18 mouse cellular contexts compared by ENCODE assay signal in genomic region chr12:100983565-100983964, GRCm38 (mm10). TPM values are rescaled to one million over a fixed set of nuclear protein-coding genes. Genes with fewer than 3 reads are reported as not detected.
DNase-seq lines count a peak whose midpoint lies in the region; ATAC-seq and TF ChIP-seq lines count a peak whose summit lies in the region.
"Had no signal": no experiment of that assay in that cellular context is flagged by ENCODE, and none has a peak within 500 bp of the region (broad histone marks: within the 10 kb centered on the region; RNA-seq: fewer than 3 reads in every experiment).

No protein-coding gene starts in this region.

- H3K27ac ChIP-seq in hindbrain, embryonic 13.5 days, result 0 out of 2 replicates have a peak overlapping the region, but pooled peaks have one; percentile 3
- H3K27ac ChIP-seq in hindbrain, embryonic 12.5 days, result no peak overlapping the region
- H3K27ac ChIP-seq in bone marrow, adult 2 months (ENCODE audit: control insufficient read depth, insufficient read depth, low read depth, low read length, poor library complexity), result peak overlapping the region; percentile 48; the same call in 1 of the 2 replicates
- H3K27ac ChIP-seq: liver, embryonic 13.5 days; stomach, embryonic 15.5 days had no signal

- H3K4me1 ChIP-seq in hindbrain, embryonic 13.5 days (replicated peaks), result peaks cover 62% of the 10 kb centered on the region
- peaks cover 43% of the 10 kb centered on the region for H3K4me1 ChIP-seq in hindbrain, embryonic 12.5 days
- peaks cover 12% of the 10 kb centered on the region for H3K4me1 ChIP-seq in bone marrow, adult 2 months (ENCODE audit: control insufficient read depth, insufficient read depth, low read length)

- 0 out of 2 replicates have a peak overlapping the region, but pooled peaks have one; percentile 2 for H3K9ac ChIP-seq in hindbrain, embryonic 13.5 days
- H3K9ac ChIP-seq in hindbrain, embryonic 12.5 days, result no peak overlapping the region
- H3K9ac ChIP-seq: heart, embryonic 12.5 days; liver, embryonic 13.5 days; stomach, embryonic 15.5 days had no signal

- 0 out of 2 replicates have a peak, but pooled peaks cover 4% of the 10 kb centered on the region for H3K27me3 ChIP-seq in hindbrain, embryonic 13.5 days
- H3K27me3 ChIP-seq in hindbrain, embryonic 12.5 days, result peaks cover 8% of the 10 kb centered on the region; the same call in 1 of the 2 replicates
- H3K27me3 ChIP-seq: liver, embryonic 13.5 days; stomach, embryonic 15.5 days had no signal

- ATAC-seq in hindbrain, embryonic 13.5 days (ENCODE audit: low FRiP score), result peak; percentile 34
- ATAC-seq in hindbrain, embryonic 12.5 days (ENCODE audit: low FRiP score), result no peak
- ATAC-seq in megakaryocyte progenitor cell, adult 5-6 weeks (replicated peaks; ENCODE audit: poor library complexity), result peak; percentile 66
- ATAC-seq: activated CD4-positive, CD25-positive, alpha-beta regulatory T cell, adult 4 months had no signal

- TF ChIP-seq POLR2A in bone marrow, adult 2 months (IDR thresholded peaks at IDR 0.05; ENCODE audit: borderline replicate concordance, control insufficient read depth, low read depth, low read length), result no peak

- no peak overlapping the region for H3K4me2 ChIP-seq in hindbrain, embryonic 13.5 days
- no peak overlapping the region for H3K4me2 ChIP-seq in hindbrain, embryonic 12.5 days (replicated peaks)
- H3K4me2 ChIP-seq: heart, embryonic 12.5 days; liver, embryonic 13.5 days; stomach, embryonic 15.5 days had no signal

- H3K36me3 ChIP-seq in hindbrain, embryonic 13.5 days, result no peaks in the 10 kb centered on the region
- H3K36me3 ChIP-seq in hindbrain, embryonic 12.5 days, result no peaks in the 10 kb centered on the region
- H3K36me3 ChIP-seq: heart, embryonic 12.5 days; stomach, embryonic 15.5 days had no signal

- no peak for TF ChIP-seq CTCF in bone marrow, adult 2 months (IDR thresholded peaks at IDR 0.05; ENCODE audit: control insufficient read depth, insufficient read depth, low read length)

- 53% methylated on average over 11 of the region's 11 CpGs for WGBS in hindbrain, embryonic 13.5 days
- WGBS in hindbrain, embryonic 12.5 days, result 64% methylated on average over 11 of the region's 11 CpGs
- WGBS in bone marrow, adult 2 months, result 42% methylated on average over 11 of the region's 11 CpGs

- H3K4me3 ChIP-seq in hindbrain, embryonic 13.5 days, result no peak overlapping the region
- H3K4me3 ChIP-seq in hindbrain, embryonic 12.5 days, result no peak overlapping the region
- no peak overlapping the region for H3K4me3 ChIP-seq in bone marrow, adult 2 months (replicated peaks; ENCODE audit: control insufficient read depth, low read depth, low read length)
- H3K4me3 ChIP-seq: erythroblast, embryonic 14.5 days; heart, embryonic 12.5 days; liver, embryonic 13.5 days; stomach, embryonic 15.5 days had no signal

- DNase-seq in 416B (ENCODE audit: low read depth), result peak; percentile 46
- no peak for DNase-seq in right cerebral cortex, postnatal 14 days
- DNase-seq in right cerebral cortex, adult 2 months (ENCODE audit: low spot score in 2 of 2), result no peak
- no peak for DNase-seq in gastrocnemius, postnatal 4 days (ENCODE audit: low spot score in 2 of 2)
- DNase-seq: cerebellum, adult 8-10 months; gastrocnemius, postnatal 25 days; kidney, adult 2 months; liver, embryonic 13.5 days; lung, postnatal 10 days; thymus, postnatal 14 days had no signal

- H3K9me3 ChIP-seq in hindbrain, embryonic 13.5 days, result no peaks in the 10 kb centered on the region
- H3K9me3 ChIP-seq in hindbrain, embryonic 12.5 days (replicated peaks), result no peaks in the 10 kb centered on the region
- H3K9me3 ChIP-seq: heart, embryonic 12.5 days; liver, embryonic 13.5 days; stomach, embryonic 15.5 days had no signal

RNA-seq across cellular contexts. Expression of gene Ccdc88c, which starts 45.3 kb away (rescaled TPM):
- polyA plus RNA-seq in hindbrain, embryonic 13.5 days (2015; fragmentation: Nextera tagmentation; extraction: Ambion mirVana), result 12.9 and 13.8 TPM in 2 replicates
- 15.0 and 17.7 TPM in 2 replicates for polyA plus RNA-seq in hindbrain, embryonic 12.5 days (2016; fragmentation: Nextera tagmentation; extraction: Ambion mirVana)
- polyA plus RNA-seq in bone marrow, adult 2 months (2011; ENCODE audit: insufficient read depth, insufficient read length, low replicate concordance, missing spikeins), result 68.4 and 138 TPM in 2 replicates
- 29.2 and 42.9 TPM in 2 replicates for total RNA-seq in megakaryocyte progenitor cell, adult 5-6 weeks (2015)
- 78.9 and 97.7 TPM in 2 replicates for total RNA-seq in megakaryocyte progenitor cell, adult 5-6 weeks (2017)
- 10 to 100 TPM; 51.1 to 57.3 TPM for total RNA-seq in gastrocnemius, postnatal 4 days (2021)
